Mouse (Mus musculus): ENCODE measurements at regions not wholly inside any gene's neighbourhood (a gene's known extent, or its start where the extent isn't known, plus 50 kb on each side); places are given as distances from the start of the nearest gene placed in this dataset.

- Histone ChIP-seq H3K4me1 (ENCODE audit: control insufficient read depth, insufficient read depth, low read length) (no peaks in the 10 kb centered on the region), H3K9ac (ENCODE audit: low read length) (no peak overlapping the region), H3K27me3 (replicated peaks; ENCODE audit: control insufficient read depth, insufficient read depth, low read length) (no peaks in the 10 kb centered on the region), H3K9me3 (replicated peaks; ENCODE audit: control insufficient read depth, low read length) (no peaks in the 10 kb centered on the region), H3K36me3 (ENCODE audit: control insufficient read depth, insufficient read depth, low read length) (no peaks in the 10 kb centered on the region), H3K4me2 (ENCODE audit: low read length) (no peak overlapping the region), H3K4me3 (ENCODE audit: low read depth, low read length) (no peak overlapping the region), H3K27ac (ENCODE audit: low read depth, low read length) (no peak overlapping the region)
- no peak for DNase-seq (ENCODE audit: low spot score)
- WGBS = 87% methylated on average over 1 of the region's 1 CpGs
- ATAC-seq = no peak
These were observed 137.6 kb upstream of the Hmgn3 start for GRCm38 (mm10) chr9:83284097-83284496.

GRCm38 (mm10) chr9:83283662-83284061 is 137.2 kb upstream of the Hmgn3 start:
- H3K9ac ChIP-seq (ENCODE audit: low read length) = no peak overlapping the region
- no peak overlapping the region for H3K4me2 ChIP-seq (ENCODE audit: low read length)
- H3K27me3 ChIP-seq (replicated peaks; ENCODE audit: control insufficient read depth, insufficient read depth, low read length) = no peaks in the 10 kb centered on the region
- no peaks in the 10 kb centered on the region for H3K4me1 ChIP-seq (ENCODE audit: control insufficient read depth, insufficient read depth, low read length)
- no peak overlapping the region for H3K4me3 ChIP-seq (ENCODE audit: low read depth, low read length)
- DNase-seq (ENCODE audit: low spot score) (no peak), ATAC-seq (no peak)
- no peak overlapping the region for H3K27ac ChIP-seq (ENCODE audit: low read depth, low read length)
- WGBS = 55% methylated on average over 4 of the region's 4 CpGs
- no peaks in the 10 kb centered on the region for H3K36me3 ChIP-seq (ENCODE audit: control insufficient read depth, insufficient read depth, low read length)
- H3K9me3 ChIP-seq (replicated peaks; ENCODE audit: control insufficient read depth, low read length) = no peaks in the 10 kb centered on the region

- H3K4me2 ChIP-seq (ENCODE audit: low read length) = no peak overlapping the region
- H3K4me1 ChIP-seq (ENCODE audit: control insufficient read depth, insufficient read depth, low read length) = no peaks in the 10 kb centered on the region
- no peak for ATAC-seq
- no peaks in the 10 kb centered on the region for H3K9me3 ChIP-seq (replicated peaks; ENCODE audit: control insufficient read depth, low read length)
- WGBS = 80% methylated on average over 8 of the region's 8 CpGs
- DNase-seq (ENCODE audit: low spot score) = no peak
- no peak overlapping the region for H3K27ac ChIP-seq (ENCODE audit: low read depth, low read length)
- H3K27me3 ChIP-seq (replicated peaks; ENCODE audit: control insufficient read depth, insufficient read depth, low read length) = no peaks in the 10 kb centered on the region
- H3K9ac ChIP-seq (ENCODE audit: low read length) = no peak overlapping the region
- H3K36me3 ChIP-seq (ENCODE audit: control insufficient read depth, insufficient read depth, low read length) = no peaks in the 10 kb centered on the region
- H3K4me3 ChIP-seq (ENCODE audit: low read depth, low read length) = no peak overlapping the region
These were observed 136.8 kb upstream of the Hmgn3 start for GRCm38 (mm10) chr9:83283249-83283648.

- H3K27me3 ChIP-seq (replicated peaks; ENCODE audit: control insufficient read depth, insufficient read depth, low read length) = no peaks in the 10 kb centered on the region
- no peaks in the 10 kb centered on the region for H3K4me1 ChIP-seq (ENCODE audit: control insufficient read depth, insufficient read depth, low read length)
- ATAC-seq (no peak), DNase-seq (ENCODE audit: low spot score) (no peak)
- H3K9me3 ChIP-seq (replicated peaks; ENCODE audit: control insufficient read depth, low read length) = no peaks in the 10 kb centered on the region
- no peak overlapping the region for H3K27ac ChIP-seq (ENCODE audit: low read depth, low read length)
- H3K4me3 ChIP-seq (ENCODE audit: low read depth, low read length) = no peak overlapping the region
- H3K4me2 ChIP-seq (ENCODE audit: low read length) = no peak overlapping the region
- H3K9ac ChIP-seq (ENCODE audit: low read length) = no peak overlapping the region
- WGBS = 84% methylated on average over 5 of the region's 5 CpGs
- no peaks in the 10 kb centered on the region for H3K36me3 ChIP-seq (ENCODE audit: control insufficient read depth, insufficient read depth, low read length)
These were observed 131.3 kb upstream of the Hmgn3 start for GRCm38 (mm10) chr9:83277791-83278190.

- Histone ChIP-seq H3K4me1 (ENCODE audit: control insufficient read depth, insufficient read depth, low read length) (no peaks in the 10 kb centered on the region), H3K9ac (ENCODE audit: low read length) (no peak overlapping the region), H3K36me3 (ENCODE audit: control insufficient read depth, insufficient read depth, low read length) (no peaks in the 10 kb centered on the region), H3K9me3 (replicated peaks; ENCODE audit: control insufficient read depth, low read length) (no peaks in the 10 kb centered on the region), H3K4me2 (ENCODE audit: low read length) (no peak overlapping the region), H3K27ac (ENCODE audit: low read depth, low read length) (no peak overlapping the region), H3K4me3 (ENCODE audit: low read depth, low read length) (no peak overlapping the region), H3K27me3 (replicated peaks; ENCODE audit: control insufficient read depth, insufficient read depth, low read length) (no peaks in the 10 kb centered on the region)
- no peak for ATAC-seq
- no peak for DNase-seq (ENCODE audit: low spot score)
- WGBS = 90% methylated on average over 5 of the region's 5 CpGs
These were observed 130.9 kb upstream of the Hmgn3 start for GRCm38 (mm10) chr9:83277356-83277755.

- no peaks in the 10 kb centered on the region for H3K4me1 ChIP-seq (ENCODE audit: control insufficient read depth, insufficient read depth, low read length)
- no peaks in the 10 kb centered on the region for H3K9me3 ChIP-seq (replicated peaks; ENCODE audit: control insufficient read depth, low read length)
- ATAC-seq = no peak
- 88% methylated on average over 5 of the region's 5 CpGs for WGBS
- no peak overlapping the region for H3K27ac ChIP-seq (ENCODE audit: low read depth, low read length)
- no peak for DNase-seq (ENCODE audit: low spot score)
- H3K9ac ChIP-seq (ENCODE audit: low read length) = no peak overlapping the region
- no peaks in the 10 kb centered on the region for H3K36me3 ChIP-seq (ENCODE audit: control insufficient read depth, insufficient read depth, low read length)
- no peak overlapping the region for H3K4me3 ChIP-seq (ENCODE audit: low read depth, low read length)
- no peaks in the 10 kb centered on the region for H3K27me3 ChIP-seq (replicated peaks; ENCODE audit: control insufficient read depth, insufficient read depth, low read length)
- H3K4me2 ChIP-seq (ENCODE audit: low read length) = no peak overlapping the region
These were observed 129.8 kb upstream of the Hmgn3 start for GRCm38 (mm10) chr9:83276291-83276690.

- Histone ChIP-seq H3K27me3 (replicated peaks; ENCODE audit: control insufficient read depth, insufficient read depth, low read length) (no peaks in the 10 kb centered on the region), H3K9ac (ENCODE audit: low read length) (no peak overlapping the region), H3K27ac (ENCODE audit: low read depth, low read length) (no peak overlapping the region), H3K9me3 (replicated peaks; ENCODE audit: control insufficient read depth, low read length) (no peaks in the 10 kb centered on the region), H3K4me1 (ENCODE audit: control insufficient read depth, insufficient read depth, low read length) (no peaks in the 10 kb centered on the region), H3K4me3 (ENCODE audit: low read depth, low read length) (no peak overlapping the region), H3K4me2 (ENCODE audit: low read length) (no peak overlapping the region), H3K36me3 (ENCODE audit: control insufficient read depth, insufficient read depth, low read length) (no peaks in the 10 kb centered on the region)
- DNase-seq (ENCODE audit: low spot score) = no peak
- ATAC-seq = no peak
- WGBS = 87% methylated on average over 9 of the region's 9 CpGs
These were observed 127.0 kb upstream of the Hmgn3 start for GRCm38 (mm10) chr9:83273361-83273975.

- whole genome bisulfite sequencing = 68% methylated on average over 6 of the region's 6 CpGs
- H3K9me3 ChIP-seq (replicated peaks; ENCODE audit: control insufficient read depth, low read length) = no peaks in the 10 kb centered on the region
- no peak for ATAC-seq
These were observed 119.3 kb upstream of the Hmgn3 start for GRCm38 (mm10) chr9:83265736-83266135.

GRCm38 (mm10) chr9:83259511-83259910 is 113.0 kb upstream of the Hmgn3 start:
- Histone ChIP-seq H3K9ac (ENCODE audit: low read length) (no peak overlapping the region), H3K4me3 (ENCODE audit: low read depth, low read length) (no peak overlapping the region), H3K27ac (ENCODE audit: low read depth, low read length) (no peak overlapping the region), H3K4me2 (ENCODE audit: low read length) (no peak overlapping the region), H3K27me3 (replicated peaks; ENCODE audit: control insufficient read depth, insufficient read depth, low read length) (no peaks in the 10 kb centered on the region), H3K36me3 (ENCODE audit: control insufficient read depth, insufficient read depth, low read length) (no peaks in the 10 kb centered on the region), H3K4me1 (ENCODE audit: control insufficient read depth, insufficient read depth, low read length) (no peaks in the 10 kb centered on the region), H3K9me3 (replicated peaks; ENCODE audit: control insufficient read depth, low read length) (no peaks in the 10 kb centered on the region)
- DNase-seq (ENCODE audit: low spot score) (no peak), ATAC-seq (no peak)
- 71% methylated on average over 5 of the region's 5 CpGs for WGBS

More at GRCm38 (mm10) chr9:83265736-83266135, 119.3 kb upstream of the Hmgn3 start:
- Histone ChIP-seq H3K27me3 (replicated peaks; ENCODE audit: control insufficient read depth, insufficient read depth, low read length) (no peaks in the 10 kb centered on the region), H3K4me2 (ENCODE audit: low read length) (no peak overlapping the region), H3K36me3 (ENCODE audit: control insufficient read depth, insufficient read depth, low read length) (no peaks in the 10 kb centered on the region), H3K27ac (ENCODE audit: low read depth, low read length) (no peak overlapping the region), H3K4me1 (ENCODE audit: control insufficient read depth, insufficient read depth, low read length) (no peaks in the 10 kb centered on the region), H3K4me3 (ENCODE audit: low read depth, low read length) (no peak overlapping the region), H3K9ac (ENCODE audit: low read length) (no peak overlapping the region)
- no peak for DNase-seq (ENCODE audit: low spot score)
